Mouse (Mus musculus): ENCODE measurements at regions not wholly inside any gene's neighbourhood (a gene's known extent, or its start where the extent isn't known, plus 50 kb on each side); places are given as distances from the start of the nearest gene placed in this dataset.

- DNase-seq (ENCODE audit: low spot score) (no peak), ATAC-seq (ENCODE audit: insufficient number of reproducible peaks, low FRiP score, low TSS enrichment, low read depth) (no peak)
- Histone ChIP-seq H3K4me1 (ENCODE audit: control insufficient read depth, insufficient read depth, low read length) (no peaks in the 10 kb centered on the region), H3K27ac (replicated peaks; ENCODE audit: low read depth, low read length) (no peak overlapping the region), H3K36me3 (ENCODE audit: control insufficient read depth, insufficient read depth, low read length) (no peaks in the 10 kb centered on the region), H3K9me3 (ENCODE audit: control insufficient read depth, low read length) (no peaks in the 10 kb centered on the region), H3K4me3 (ENCODE audit: low read depth, low read length) (no peak overlapping the region), H3K4me2 (ENCODE audit: low read depth, severe bottlenecking) (no peak overlapping the region), H3K27me3 (ENCODE audit: control insufficient read depth, insufficient read depth, low read length) (no peaks in the 10 kb centered on the region), H3K9ac (ENCODE audit: low read length) (no peak overlapping the region)
- 76% methylated on average over 6 of the region's 6 CpGs for WGBS
Measured at GRCm38 (mm10) chr1:168681685-168682491, 249.8 kb upstream of the Pbx1 start.

DNA sequence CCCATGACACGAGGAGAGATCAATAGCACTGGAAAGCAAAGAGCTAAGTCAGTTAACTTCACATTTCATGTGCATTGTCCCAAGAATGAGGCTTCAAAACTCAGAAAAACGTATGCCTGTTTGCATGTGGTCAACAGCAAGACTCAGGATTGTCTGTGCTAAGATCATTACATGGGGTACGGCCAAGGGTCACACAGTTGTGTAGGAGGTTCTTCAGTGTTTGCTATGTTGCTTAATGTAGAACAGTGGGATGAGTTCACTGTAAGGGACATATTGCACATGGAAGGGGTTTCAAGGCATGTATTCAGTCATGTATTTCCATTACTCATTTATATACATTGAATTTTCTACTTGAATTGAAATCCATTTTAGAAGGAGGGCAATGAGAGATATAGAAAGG is 248.6 kb upstream of the Pbx1 start:
- H3K27me3 ChIP-seq (ENCODE audit: control insufficient read depth, insufficient read depth, low read length) = no peaks in the 10 kb centered on the region
- DNase-seq (ENCODE audit: low spot score) (no peak), ATAC-seq (ENCODE audit: insufficient number of reproducible peaks, low FRiP score, low TSS enrichment, low read depth) (no peak)
- no peaks in the 10 kb centered on the region for H3K9me3 ChIP-seq (ENCODE audit: control insufficient read depth, low read length)
- H3K4me3 ChIP-seq (ENCODE audit: low read depth, low read length) = no peak overlapping the region
- 80% methylated on average over 3 of the region's 3 CpGs for WGBS
- no peak overlapping the region for H3K4me2 ChIP-seq (ENCODE audit: low read depth, severe bottlenecking)
- H3K36me3 ChIP-seq (ENCODE audit: control insufficient read depth, insufficient read depth, low read length) = no peaks in the 10 kb centered on the region
- H3K27ac ChIP-seq (replicated peaks; ENCODE audit: low read depth, low read length) = no peak overlapping the region
- no peak overlapping the region for H3K9ac ChIP-seq (ENCODE audit: low read length)
- no peaks in the 10 kb centered on the region for H3K4me1 ChIP-seq (ENCODE audit: control insufficient read depth, insufficient read depth, low read length)

GRCm38 (mm10) chr1:168676418-168677413 is 244.6 kb upstream of the Pbx1 start:
- DNase-seq (ENCODE audit: low spot score) (no peak), ATAC-seq (ENCODE audit: insufficient number of reproducible peaks, low FRiP score, low TSS enrichment, low read depth) (no peak)
- Histone ChIP-seq H3K9ac (ENCODE audit: low read length) (no peak overlapping the region), H3K9me3 (ENCODE audit: control insufficient read depth, low read length) (no peaks in the 10 kb centered on the region), H3K27ac (replicated peaks; ENCODE audit: low read depth, low read length) (no peak overlapping the region), H3K4me1 (ENCODE audit: control insufficient read depth, insufficient read depth, low read length) (no peaks in the 10 kb centered on the region), H3K4me3 (ENCODE audit: low read depth, low read length) (no peak overlapping the region), H3K27me3 (ENCODE audit: control insufficient read depth, insufficient read depth, low read length) (no peaks in the 10 kb centered on the region), H3K36me3 (ENCODE audit: control insufficient read depth, insufficient read depth, low read length) (no peaks in the 10 kb centered on the region), H3K4me2 (ENCODE audit: low read depth, severe bottlenecking) (no peak overlapping the region)
- WGBS = 66% methylated on average over 29 of the region's 29 CpGs

GRCm38 (mm10) chr1:168675741-168676140 is 243.7 kb upstream of the Pbx1 start:
- 67% methylated on average over 10 of the region's 10 CpGs for WGBS
- Histone ChIP-seq H3K9me3 (ENCODE audit: control insufficient read depth, low read length) (no peaks in the 10 kb centered on the region), H3K9ac (ENCODE audit: low read length) (no peak overlapping the region), H3K36me3 (ENCODE audit: control insufficient read depth, insufficient read depth, low read length) (no peaks in the 10 kb centered on the region), H3K27me3 (ENCODE audit: control insufficient read depth, insufficient read depth, low read length) (no peaks in the 10 kb centered on the region), H3K4me2 (ENCODE audit: low read depth, severe bottlenecking) (no peak overlapping the region), H3K4me1 (ENCODE audit: control insufficient read depth, insufficient read depth, low read length) (no peaks in the 10 kb centered on the region), H3K27ac (replicated peaks; ENCODE audit: low read depth, low read length) (no peak overlapping the region), H3K4me3 (ENCODE audit: low read depth, low read length) (no peak overlapping the region)
- DNase-seq (ENCODE audit: low spot score) (no peak), ATAC-seq (ENCODE audit: insufficient number of reproducible peaks, low FRiP score, low TSS enrichment, low read depth) (no peak)

GRCm38 (mm10) chr1:168662755-168663284 is 230.8 kb upstream of the Pbx1 start:
- H3K27me3 ChIP-seq (ENCODE audit: control insufficient read depth, insufficient read depth, low read length) = no peaks in the 10 kb centered on the region
- DNase-seq (ENCODE audit: low spot score) (no peak), ATAC-seq (ENCODE audit: insufficient number of reproducible peaks, low FRiP score, low TSS enrichment, low read depth) (no peak)
- H3K9me3 ChIP-seq (ENCODE audit: control insufficient read depth, low read length) = no peaks in the 10 kb centered on the region
- H3K4me3 ChIP-seq (ENCODE audit: low read depth, low read length) = no peak overlapping the region
- WGBS = 40% methylated on average over 11 of the region's 11 CpGs
- H3K27ac ChIP-seq (replicated peaks; ENCODE audit: low read depth, low read length) = no peak overlapping the region
- H3K9ac ChIP-seq (ENCODE audit: low read length) = no peak overlapping the region
- no peak overlapping the region for H3K4me2 ChIP-seq (ENCODE audit: low read depth, severe bottlenecking)
- no peaks in the 10 kb centered on the region for H3K4me1 ChIP-seq (ENCODE audit: control insufficient read depth, insufficient read depth, low read length)
- no peaks in the 10 kb centered on the region for H3K36me3 ChIP-seq (ENCODE audit: control insufficient read depth, insufficient read depth, low read length)

GRCm38 (mm10) chr1:168660956-168661355 is 228.9 kb upstream of the Pbx1 start:
- Histone ChIP-seq H3K9ac (ENCODE audit: low read length) (no peak overlapping the region), H3K9me3 (ENCODE audit: control insufficient read depth, low read length) (no peaks in the 10 kb centered on the region), H3K4me3 (ENCODE audit: low read depth, low read length) (no peak overlapping the region), H3K27ac (replicated peaks; ENCODE audit: low read depth, low read length) (no peak overlapping the region), H3K4me2 (ENCODE audit: low read depth, severe bottlenecking) (no peak overlapping the region), H3K27me3 (ENCODE audit: control insufficient read depth, insufficient read depth, low read length) (no peaks in the 10 kb centered on the region), H3K36me3 (ENCODE audit: control insufficient read depth, insufficient read depth, low read length) (no peaks in the 10 kb centered on the region), H3K4me1 (ENCODE audit: control insufficient read depth, insufficient read depth, low read length) (no peaks in the 10 kb centered on the region)
- ATAC-seq (ENCODE audit: insufficient number of reproducible peaks, low FRiP score, low TSS enrichment, low read depth) = no peak
- no peak for DNase-seq (ENCODE audit: low spot score)
- WGBS = 67% methylated on average over 7 of the region's 7 CpGs

- Histone ChIP-seq H3K4me1 (ENCODE audit: control insufficient read depth, insufficient read depth, low read length) (no peaks in the 10 kb centered on the region), H3K27me3 (ENCODE audit: control insufficient read depth, insufficient read depth, low read length) (no peaks in the 10 kb centered on the region), H3K4me3 (ENCODE audit: low read depth, low read length) (no peak overlapping the region), H3K4me2 (ENCODE audit: low read depth, severe bottlenecking) (no peak overlapping the region), H3K9ac (ENCODE audit: low read length) (no peak overlapping the region), H3K27ac (replicated peaks; ENCODE audit: low read depth, low read length) (no peak overlapping the region), H3K9me3 (ENCODE audit: control insufficient read depth, low read length) (no peaks in the 10 kb centered on the region), H3K36me3 (ENCODE audit: control insufficient read depth, insufficient read depth, low read length) (no peaks in the 10 kb centered on the region)
- no peak for ATAC-seq (ENCODE audit: insufficient number of reproducible peaks, low FRiP score, low TSS enrichment, low read depth)
- WGBS = 82% methylated on average over 5 of the region's 5 CpGs
- DNase-seq (ENCODE audit: low spot score) = no peak
Measured at GRCm38 (mm10) chr1:168659578-168659977, 227.5 kb upstream of the Pbx1 start.

- Histone ChIP-seq H3K9ac (ENCODE audit: low read length) (no peak overlapping the region), H3K4me3 (ENCODE audit: low read depth, low read length) (no peak overlapping the region), H3K4me2 (ENCODE audit: low read depth, severe bottlenecking) (no peak overlapping the region), H3K27ac (replicated peaks; ENCODE audit: low read depth, low read length) (no peak overlapping the region), H3K27me3 (ENCODE audit: control insufficient read depth, insufficient read depth, low read length) (no peaks in the 10 kb centered on the region), H3K36me3 (ENCODE audit: control insufficient read depth, insufficient read depth, low read length) (no peaks in the 10 kb centered on the region), H3K4me1 (ENCODE audit: control insufficient read depth, insufficient read depth, low read length) (no peaks in the 10 kb centered on the region), H3K9me3 (ENCODE audit: control insufficient read depth, low read length) (no peaks in the 10 kb centered on the region)
- WGBS = 90% methylated on average over 2 of the region's 2 CpGs
- ATAC-seq (ENCODE audit: insufficient number of reproducible peaks, low FRiP score, low TSS enrichment, low read depth) (no peak), DNase-seq (ENCODE audit: low spot score) (no peak)
Measured at GRCm38 (mm10) chr1:168632837-168633236, 200.8 kb upstream of the Pbx1 start.
